Mouse (Mus musculus): ENCODE measurements around the gene Map10. TPM values are rescaled to one million over a fixed set of nuclear protein-coding genes. Genes with fewer than 3 reads are reported as not detected.

Gene Map10
- polyA plus RNA-seq, 1 experiment from 2014 or later: 1.8 TPM

DNA sequence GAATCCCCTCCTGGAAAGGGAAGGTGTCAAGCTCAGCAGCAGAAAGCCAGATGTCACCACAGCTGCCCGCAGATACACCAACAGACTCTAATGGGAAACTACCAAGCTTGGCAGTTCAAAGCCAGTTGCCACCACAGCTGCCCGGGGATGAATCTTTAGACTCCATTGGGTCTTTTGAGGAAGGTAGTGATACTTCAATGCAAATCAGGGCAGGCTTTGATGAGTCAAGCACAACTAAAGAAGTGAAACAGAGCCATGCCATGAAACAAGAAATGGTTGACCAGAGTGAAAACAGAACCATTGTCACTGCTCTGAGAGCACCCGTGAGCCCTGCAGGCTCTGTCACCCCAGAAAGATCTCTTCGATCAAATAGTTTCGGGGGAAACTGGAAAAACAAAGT lies 1.8 kb downstream of the Map10 start:
- ATAC-seq (ENCODE audit: low FRiP score, low TSS enrichment) (no peak), DNase-seq (ENCODE audit: low spot score) (no peak)
- no peak overlapping the region for H3K4me3 ChIP-seq (ENCODE audit: low read depth, low read length)
- no peaks in the 10 kb centered on the region for H3K4me1 ChIP-seq (replicated peaks; ENCODE audit: control insufficient read depth, insufficient read depth)
- H3K36me3 ChIP-seq (ENCODE audit: control insufficient read depth, insufficient read depth, low read length): no peaks in the 10 kb centered on the region
- WGBS: 98% methylated on average over 5 of the region's 5 CpGs
- TF ChIP-seq EP300 (optimal IDR thresholded peaks at IDR 0.05): no peak
- TF ChIP-seq CTCF (IDR thresholded peaks at IDR 0.05; ENCODE audit: low read depth): no peak
- no peak overlapping the region for H3K9ac ChIP-seq (ENCODE audit: low read length)
- no peak overlapping the region for H3K4me2 ChIP-seq (replicated peaks; ENCODE audit: low read depth)
- H3K27me3 ChIP-seq (ENCODE audit: control insufficient read depth, insufficient read depth, low read length): no peaks in the 10 kb centered on the region
- H3K9me3 ChIP-seq (ENCODE audit: control insufficient read depth, low read length): peaks cover 16% of the 10 kb centered on the region
- no peak overlapping the region for H3K27ac ChIP-seq (replicated peaks)

DNA sequence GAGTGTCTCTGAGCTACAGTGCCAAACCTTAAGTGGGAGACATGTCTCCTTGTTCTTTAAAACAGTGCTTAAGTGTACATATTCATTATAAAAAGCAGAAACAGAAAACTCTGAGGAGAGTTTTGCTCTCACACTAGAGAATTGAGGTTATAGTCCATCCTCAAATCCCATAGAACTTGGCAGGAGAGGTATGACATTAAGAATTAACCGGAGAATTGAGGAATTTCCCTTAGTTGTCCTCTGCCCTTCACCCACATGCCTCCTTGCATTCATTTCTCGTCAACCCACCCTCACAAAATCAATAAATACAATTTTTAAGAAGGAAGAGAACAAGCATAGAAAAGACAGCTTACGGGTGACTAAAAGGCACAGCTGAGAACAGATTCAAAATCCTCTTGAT lies 6.2 kb downstream of the Map10 start:
- DNase-seq (ENCODE audit: low spot score) (no peak), ATAC-seq (ENCODE audit: low FRiP score, low TSS enrichment) (no peak)
- no peak overlapping the region for H3K27ac ChIP-seq (replicated peaks)
- no peaks in the 10 kb centered on the region for H3K36me3 ChIP-seq (ENCODE audit: control insufficient read depth, insufficient read depth, low read length)
- H3K27me3 ChIP-seq (ENCODE audit: control insufficient read depth, insufficient read depth, low read length): no peaks in the 10 kb centered on the region
- H3K4me2 ChIP-seq (replicated peaks; ENCODE audit: low read depth): no peak overlapping the region
- TF ChIP-seq EP300 (optimal IDR thresholded peaks at IDR 0.05) (no peak), CTCF (IDR thresholded peaks at IDR 0.05; ENCODE audit: low read depth) (no peak)
- WGBS: 64% methylated on average over 3 of the region's 3 CpGs
- no peaks in the 10 kb centered on the region for H3K4me1 ChIP-seq (replicated peaks; ENCODE audit: control insufficient read depth, insufficient read depth)
- H3K9me3 ChIP-seq (ENCODE audit: control insufficient read depth, low read length): peaks cover 10% of the 10 kb centered on the region
- H3K9ac ChIP-seq (ENCODE audit: low read length): no peak overlapping the region
- no peak overlapping the region for H3K4me3 ChIP-seq (ENCODE audit: low read depth, low read length)

DNA sequence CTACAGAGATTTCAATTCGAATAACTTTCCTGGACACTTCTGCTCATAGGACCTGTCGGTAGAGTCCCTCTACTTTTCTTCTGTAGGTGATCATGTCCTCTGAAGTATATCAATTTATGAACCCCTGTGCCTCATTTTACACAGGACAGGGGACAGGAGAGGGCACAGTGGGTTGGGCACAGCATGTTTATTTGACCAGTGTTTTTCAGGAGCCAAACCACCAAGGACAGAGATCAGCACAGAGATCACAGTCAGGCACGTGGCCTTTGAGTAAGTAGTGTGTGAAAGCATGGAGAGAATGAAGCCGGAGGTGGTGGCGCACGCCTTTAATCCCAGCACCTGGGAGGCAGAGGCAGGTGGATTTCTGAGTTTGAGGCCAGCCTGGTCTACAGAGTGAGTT lies 7.9 kb downstream of the Map10 start:
- no peaks in the 10 kb centered on the region for H3K4me1 ChIP-seq (replicated peaks; ENCODE audit: control insufficient read depth, insufficient read depth)
- TF ChIP-seq CTCF (IDR thresholded peaks at IDR 0.05; ENCODE audit: low read depth) (no peak), EP300 (optimal IDR thresholded peaks at IDR 0.05) (no peak)
- no peak overlapping the region for H3K9ac ChIP-seq (ENCODE audit: low read length)
- no peak for DNase-seq (ENCODE audit: low spot score)
- H3K27me3 ChIP-seq (ENCODE audit: control insufficient read depth, insufficient read depth, low read length): no peaks in the 10 kb centered on the region
- H3K4me3 ChIP-seq (ENCODE audit: low read depth, low read length): no peak overlapping the region
- 91% methylated on average over 6 of the region's 6 CpGs for WGBS
- no peaks in the 10 kb centered on the region for H3K36me3 ChIP-seq (ENCODE audit: control insufficient read depth, insufficient read depth, low read length)
- H3K4me2 ChIP-seq (replicated peaks; ENCODE audit: low read depth): no peak overlapping the region
- no peak overlapping the region for H3K27ac ChIP-seq (replicated peaks)
- no peak for ATAC-seq (ENCODE audit: low FRiP score, low TSS enrichment)
- no peaks in the 10 kb centered on the region for H3K9me3 ChIP-seq (ENCODE audit: control insufficient read depth, low read length)

DNA sequence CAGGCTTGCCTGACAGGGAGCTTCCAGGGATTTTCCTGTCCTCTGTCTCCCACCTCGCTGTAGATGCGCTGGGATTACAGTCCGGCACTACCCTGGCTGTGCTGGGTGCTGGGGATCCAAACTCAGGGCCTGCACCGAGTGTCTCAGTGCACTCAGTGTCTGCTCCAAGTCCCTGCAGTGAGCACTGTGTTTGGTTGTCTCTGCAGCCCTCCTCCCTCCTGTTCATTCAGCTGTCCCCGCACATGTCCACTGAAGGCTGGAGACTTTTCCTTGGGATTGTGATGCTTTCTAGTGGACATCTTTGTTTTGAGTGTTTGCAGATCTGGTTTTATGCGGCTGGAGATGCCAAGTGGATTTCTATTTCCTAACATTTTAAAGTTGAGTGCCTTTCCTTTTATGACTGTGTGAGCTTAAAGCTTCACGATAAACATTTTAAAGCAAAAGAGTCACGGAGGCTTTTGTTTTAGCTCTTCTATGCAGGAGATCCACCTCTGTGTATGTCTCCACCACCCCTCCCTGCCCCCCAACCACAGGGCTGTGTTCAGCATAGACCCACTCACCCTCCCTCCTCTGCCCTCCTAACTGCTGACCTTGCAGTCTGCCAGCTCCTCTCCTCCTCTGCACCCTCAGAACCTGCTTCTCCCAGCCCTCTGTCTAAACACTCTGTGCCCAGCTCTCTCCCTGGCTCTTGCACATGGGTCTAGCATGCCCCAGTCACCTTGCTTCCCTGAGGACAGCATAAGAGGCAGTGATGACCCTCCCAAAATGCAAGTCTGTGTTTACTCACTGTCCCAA lies 9.4 kb downstream of the Map10 start:
- Histone ChIP-seq H3K27ac (replicated peaks) (0 out of 2 replicates have a peak overlapping the region, but pooled peaks have one; percentile 30), H3K9ac (ENCODE audit: low read length) (no peak overlapping the region), H3K4me1 (replicated peaks; ENCODE audit: control insufficient read depth, insufficient read depth) (no peaks in the 10 kb centered on the region), H3K27me3 (ENCODE audit: control insufficient read depth, insufficient read depth, low read length) (no peaks in the 10 kb centered on the region), H3K4me3 (ENCODE audit: low read depth, low read length) (no peak overlapping the region), H3K4me2 (replicated peaks; ENCODE audit: low read depth) (no peak overlapping the region), H3K36me3 (ENCODE audit: control insufficient read depth, insufficient read depth, low read length) (no peaks in the 10 kb centered on the region), H3K9me3 (ENCODE audit: control insufficient read depth, low read length) (no peaks in the 10 kb centered on the region)
- DNase-seq (ENCODE audit: low spot score) (no peak), ATAC-seq (ENCODE audit: low FRiP score, low TSS enrichment) (0 out of 2 replicates have a peak, but pooled peaks have one; percentile 38)
- no peak for TF ChIP-seq EP300 (optimal IDR thresholded peaks at IDR 0.05)
- no peak for TF ChIP-seq CTCF (IDR thresholded peaks at IDR 0.05; ENCODE audit: low read depth)
- 56% methylated on average over 8 of the region's 8 CpGs for WGBS

DNA sequence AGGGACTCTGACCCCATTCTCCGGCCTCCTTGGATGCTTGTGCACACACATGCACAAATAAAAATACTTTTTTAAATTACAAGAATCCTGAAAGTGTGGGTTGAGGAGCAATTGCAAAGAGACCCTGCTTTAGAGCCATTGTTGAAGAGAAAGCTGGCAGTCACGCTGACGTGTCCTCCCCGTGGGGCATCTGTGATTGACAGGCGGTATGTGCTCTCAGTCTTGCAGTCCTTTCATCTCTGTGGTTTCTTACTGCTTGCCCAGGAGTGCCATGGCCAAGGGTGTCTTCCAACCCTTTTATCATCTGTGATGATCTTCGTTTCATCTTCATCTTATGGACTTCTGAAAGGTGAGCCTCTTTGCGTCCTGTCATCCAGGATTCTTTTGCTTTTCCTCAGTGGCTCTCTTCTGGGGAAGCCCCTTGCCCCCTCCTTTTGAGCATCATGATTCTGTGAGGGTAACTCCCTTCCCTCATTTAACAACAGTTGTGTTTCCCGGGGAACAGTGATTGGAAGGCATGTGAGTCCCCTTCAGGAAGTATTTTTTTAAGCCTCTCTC lies 11.3 kb downstream of the Map10 start:
- no peak for ATAC-seq (ENCODE audit: low FRiP score, low TSS enrichment)
- Histone ChIP-seq H3K27ac (replicated peaks) (no peak overlapping the region), H3K9ac (ENCODE audit: low read length) (no peak overlapping the region), H3K4me1 (replicated peaks; ENCODE audit: control insufficient read depth, insufficient read depth) (no peaks in the 10 kb centered on the region), H3K4me3 (ENCODE audit: low read depth, low read length) (no peak overlapping the region), H3K4me2 (replicated peaks; ENCODE audit: low read depth) (no peak overlapping the region), H3K9me3 (ENCODE audit: control insufficient read depth, low read length) (no peaks in the 10 kb centered on the region), H3K36me3 (ENCODE audit: control insufficient read depth, insufficient read depth, low read length) (no peaks in the 10 kb centered on the region), H3K27me3 (ENCODE audit: control insufficient read depth, insufficient read depth, low read length) (no peaks in the 10 kb centered on the region)
- no peak for DNase-seq (ENCODE audit: low spot score)
- WGBS: 57% methylated on average over 8 of the region's 8 CpGs
- no peak for TF ChIP-seq EP300 (optimal IDR thresholded peaks at IDR 0.05)
- TF ChIP-seq CTCF (IDR thresholded peaks at IDR 0.05; ENCODE audit: low read depth): no peak

DNA sequence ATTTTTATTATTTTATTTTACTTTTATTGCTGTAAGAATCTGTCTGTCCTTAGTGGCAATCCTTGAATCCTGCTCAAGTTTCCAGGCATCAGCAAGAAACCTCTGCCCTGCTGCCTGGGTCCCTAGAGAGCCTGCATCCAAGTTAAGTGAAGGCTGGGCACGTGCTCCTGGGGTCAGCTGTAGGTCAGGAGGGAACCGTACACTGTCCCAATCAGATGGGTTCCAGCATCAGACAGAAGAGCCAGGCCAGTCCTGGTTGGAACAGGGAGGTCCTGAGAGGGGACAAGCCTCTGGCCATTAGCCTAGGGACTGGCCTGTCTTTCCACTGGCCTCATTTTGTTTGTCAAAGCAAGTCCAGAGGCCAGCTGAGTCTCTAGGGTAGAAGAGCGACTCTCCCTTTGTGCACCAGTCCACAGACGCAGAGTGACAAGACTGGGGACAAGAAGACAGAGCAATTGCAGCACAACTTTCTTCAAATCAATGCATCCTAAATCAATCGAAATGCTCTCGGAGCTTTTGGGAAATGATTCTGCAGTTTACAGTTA lies 15.7 kb downstream of the Map10 start:
- H3K9me3 ChIP-seq (ENCODE audit: control insufficient read depth, low read length): no peaks in the 10 kb centered on the region
- H3K27ac ChIP-seq (replicated peaks): no peak overlapping the region
- DNase-seq (ENCODE audit: low spot score) (no peak), ATAC-seq (ENCODE audit: low FRiP score, low TSS enrichment) (no peak)
- no peaks in the 10 kb centered on the region for H3K4me1 ChIP-seq (replicated peaks; ENCODE audit: control insufficient read depth, insufficient read depth)
- H3K27me3 ChIP-seq (ENCODE audit: control insufficient read depth, insufficient read depth, low read length): no peaks in the 10 kb centered on the region
- no peak overlapping the region for H3K9ac ChIP-seq (ENCODE audit: low read length)
- no peaks in the 10 kb centered on the region for H3K36me3 ChIP-seq (ENCODE audit: control insufficient read depth, insufficient read depth, low read length)
- H3K4me3 ChIP-seq (ENCODE audit: low read depth, low read length): no peak overlapping the region
- 65% methylated on average over 6 of the region's 6 CpGs for WGBS
- no peak for TF ChIP-seq CTCF (IDR thresholded peaks at IDR 0.05; ENCODE audit: low read depth)
- TF ChIP-seq EP300 (optimal IDR thresholded peaks at IDR 0.05): no peak
- no peak overlapping the region for H3K4me2 ChIP-seq (replicated peaks; ENCODE audit: low read depth)
